Mouse (Mus musculus) liver (tissue): ENCODE data around the gene Mrpl45.

Experiments used
- DNase-seq: peaks from one replicate; pipeline ENCODE4 v3.0.0-alpha.2; 2020; ENCODE audit warnings: mixed read lengths

Gene Mrpl45

DNA sequence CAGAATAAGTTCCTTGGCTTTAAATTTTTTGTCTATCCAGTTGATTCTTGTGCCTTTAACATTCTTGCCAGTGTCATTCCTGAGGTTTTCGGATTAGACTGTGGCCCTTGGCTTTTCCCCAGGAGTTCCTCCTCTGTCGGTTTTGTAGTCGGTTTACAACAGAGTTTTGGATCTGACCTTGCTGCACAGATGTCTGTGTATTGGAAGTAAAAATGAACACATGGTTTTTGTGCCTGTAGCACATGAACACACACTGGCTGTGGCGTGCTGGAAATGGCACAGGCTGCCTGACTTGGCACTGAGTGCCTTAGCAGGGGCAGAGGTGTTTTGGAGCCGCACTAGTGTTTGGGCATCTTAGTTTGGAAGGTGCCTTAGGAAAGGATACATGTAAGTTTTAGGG, 53.0 kb downstream of the Mrpl45 start:
- DNase-seq = no peak

- DNase-seq = no peak
Measured at GRCm38 (mm10) chr11:97370329-97371091, 55.0 kb downstream of the Mrpl45 start.

DNA sequence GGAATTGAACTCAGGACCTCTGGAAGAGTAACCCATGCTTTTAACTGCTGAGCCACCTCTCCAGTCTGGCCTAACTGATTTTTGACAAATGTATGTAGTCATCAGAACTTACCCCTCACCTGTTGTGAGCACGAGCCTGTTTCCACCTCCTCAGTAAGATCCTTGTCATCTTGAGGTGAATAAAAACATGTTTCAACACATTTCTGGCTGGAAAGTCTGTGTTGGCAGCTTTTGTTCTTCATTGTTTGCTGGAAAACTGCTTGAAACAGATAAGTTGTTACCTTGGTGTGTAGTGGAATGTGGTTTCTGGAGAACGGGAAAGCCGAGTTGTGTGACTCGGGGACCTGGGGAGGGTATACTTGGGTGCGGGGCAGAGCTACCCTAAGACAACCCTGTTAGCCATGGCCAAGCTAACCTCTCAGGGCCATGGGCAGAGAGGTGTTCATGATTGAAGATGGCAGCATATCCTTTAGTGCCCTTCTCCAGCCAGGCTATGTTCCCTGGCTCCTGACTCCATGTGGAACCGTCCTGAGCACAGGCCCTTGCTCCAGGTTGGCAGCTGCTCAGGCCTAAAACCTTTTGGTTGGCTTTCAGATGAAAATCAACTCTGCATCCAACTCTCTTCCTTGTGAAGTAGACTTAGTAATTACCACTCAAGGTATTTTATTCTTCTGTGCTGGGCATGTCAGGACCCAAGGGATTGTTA, 56.8 kb downstream of the Mrpl45 start:
- no peak for DNase-seq

- no peak for DNase-seq
Measured at GRCm38 (mm10) chr11:97373402-97373801, 57.9 kb downstream of the Mrpl45 start.
